Mouse (Mus musculus) liver, postnatal 0 days (tissue): Measurements from ENCODE around the gene H2-DMb1. TPM values are rescaled to one million over a fixed set of nuclear protein-coding genes. Genes with fewer than 3 reads are reported as not detected.
A peak's percentile ranks its signal among the peaks of the same experiment; 100 is the strongest.

Experiments
- ATAC-seq: fragments of 200-750 bp; cut with Nextera tagmentation; 2 replicates; pipeline ENCODE4 v1.8.0; 2017; ENCODE audit warnings: mild to moderate bottlenecking, moderate library complexity
- DNase-seq: peaks from one replicate; pipeline ENCODE4 v3.0.0-alpha.2; 2016
- H3K27ac ChIP-seq: fragments of 300-500 bp; sonication (generic); 2 replicates; pipeline ENCODE4 v1.5.1; 2014; ENCODE audit warnings: antibody characterized with exemption, moderate library complexity, mild to moderate bottlenecking, low read depth
- H3K27me3 ChIP-seq: fragments of 300-500 bp; sonication (generic); 2 replicates; pipeline ENCODE4 v1.6.1; 2014; ENCODE audit warnings: low read length, control low read depth, mixed read lengths; ENCODE audit not compliant: insufficient read depth
- H3K36me3 ChIP-seq: fragments of 300-500 bp; sonication (generic); replicated peaks from 2 replicates; pipeline ENCODE4 v1.6.1; 2014; ENCODE audit warnings: mild to moderate bottlenecking, control low read depth, low read length, moderate library complexity, mixed read lengths; ENCODE audit not compliant: insufficient read depth
- H3K4me1 ChIP-seq: fragments of 300-500 bp; sonication (generic); 2 replicates; pipeline ENCODE4 v1.6.1; 2014; ENCODE audit warnings: antibody characterized with exemption, mild to moderate bottlenecking, control low read depth; ENCODE audit not compliant: insufficient read depth
- H3K4me2 ChIP-seq: fragments of 300-500 bp; sonication (generic); 2 replicates; pipeline ENCODE4 v1.6.1; 2014; ENCODE audit warnings: low read depth, mild to moderate bottlenecking, low read length, moderate library complexity, mixed read lengths
- H3K4me3 ChIP-seq: fragments of 300-500 bp; sonication (generic); 2 replicates; pipeline ENCODE4 v1.5.1; 2014; ENCODE audit warnings: low read depth, low read length
- H3K9ac ChIP-seq: fragments of 300-500 bp; sonication (generic); replicated peaks from 2 replicates; pipeline ENCODE4 v1.6.1; 2014; ENCODE audit warnings: mild to moderate bottlenecking, moderate library complexity
- H3K9me3 ChIP-seq: fragments of 300-500 bp; sonication (generic); 2 replicates; pipeline ENCODE4 v1.6.1; 2016; ENCODE audit warnings: mild to moderate bottlenecking, control low read depth, low read length, mixed read lengths
- CTCF ChIP-seq: sonication (generic); IDR thresholded peaks from 2 replicates; pipeline ENCODE4 v1.5.1; 2016; ENCODE audit warnings: antibody characterized with exemption, low read depth
- EP300 ChIP-seq: IDR thresholded peaks from 2 replicates; pipeline ENCODE4 v1.6.1; 2016; ENCODE audit warnings: antibody characterized with exemption, low read depth, mild to moderate bottlenecking
- WGBS: fragments of 180-500 bp; shearing (Covaris S2); extraction: QIAGEN DNeasy Blood & Tissue Kit; methylation state at CpG from one replicate; pipeline ENCODE4 v1.1.7; 2014; ENCODE audit not compliant: insufficient replicate concordance; 5-methylcytosine and 5-hydroxymethylcytosine counted together
- polyA plus RNA-seq: library from polyadenylated mRNA; unstranded; fragments of >200 nt; fragmentation: Nextera tagmentation; extraction: Ambion mirVana; gene quantifications from 2 replicates; pipeline ENCODE4 v1.2.1, GENCODE M21; 2015

The H2-DMb1 gene
- polyA plus RNA-seq, 1 experiment from 2014 or later = 4.0 TPM

GRCm38 (mm10) chr17:34164202-34164895 lies 11.5 kb downstream of the H2-DMb1 start:
- no peak overlapping the region for H3K9ac ChIP-seq
- H3K27me3 ChIP-seq = no peaks in the 10 kb centered on the region
- H3K27ac ChIP-seq = no peak overlapping the region
- peak; percentile 24 for DNase-seq
- no peak for ATAC-seq
- 42% methylated on average over 9 of the region's 9 CpGs for WGBS
- H3K36me3 ChIP-seq = no peaks in the 10 kb centered on the region
- H3K4me3 ChIP-seq = no peak overlapping the region
- H3K9me3 ChIP-seq = no peaks in the 10 kb centered on the region
- no peaks in the 10 kb centered on the region for H3K4me1 ChIP-seq
- no peak overlapping the region for H3K4me2 ChIP-seq
- TF ChIP-seq EP300 (no peak), CTCF (peak; percentile 52)

GRCm38 (mm10) chr17:34165033-34165730 lies 12.3 kb downstream of the H2-DMb1 start:
- no peaks in the 10 kb centered on the region for H3K36me3 ChIP-seq
- no peak; the same call in 1 of the 2 replicates for ATAC-seq
- H3K9ac ChIP-seq = no peak overlapping the region
- no peaks in the 10 kb centered on the region for H3K4me1 ChIP-seq
- H3K27ac ChIP-seq = no peak overlapping the region
- no peak overlapping the region for H3K4me3 ChIP-seq
- H3K27me3 ChIP-seq = no peaks in the 10 kb centered on the region
- TF ChIP-seq CTCF = peak; percentile 50
- TF ChIP-seq EP300 = no peak
- WGBS = 42% methylated on average over 6 of the region's 6 CpGs
- DNase-seq = peak; percentile 24
- H3K9me3 ChIP-seq = no peaks in the 10 kb centered on the region
- H3K4me2 ChIP-seq = no peak overlapping the region

GRCm38 (mm10) chr17:34169279-34169678 lies 16.4 kb downstream of the H2-DMb1 start:
- H3K4me3 ChIP-seq = no peak overlapping the region
- no peaks in the 10 kb centered on the region for H3K36me3 ChIP-seq
- DNase-seq = peak; percentile 54
- no peaks in the 10 kb centered on the region for H3K9me3 ChIP-seq
- no peak overlapping the region for H3K9ac ChIP-seq
- H3K4me2 ChIP-seq = no peak overlapping the region
- no peaks in the 10 kb centered on the region for H3K27me3 ChIP-seq
- H3K27ac ChIP-seq = no peak overlapping the region
- TF ChIP-seq CTCF (peak; percentile 79), EP300 (no peak)
- 2% methylated on average over 2 of the region's 2 CpGs for WGBS
- peaks cover 3% of the 10 kb centered on the region for H3K4me1 ChIP-seq
- ATAC-seq = no peak

GRCm38 (mm10) chr17:34170487-34170876 lies 17.6 kb downstream of the H2-DMb1 start:
- ATAC-seq (peak; percentile 35), DNase-seq (no peak)
- Histone ChIP-seq H3K27ac (no peak overlapping the region), H3K9me3 (no peaks in the 10 kb centered on the region), H3K36me3 (no peaks in the 10 kb centered on the region), H3K27me3 (no peaks in the 10 kb centered on the region), H3K4me3 (no peak overlapping the region), H3K4me2 (peak overlapping the region; percentile 68; the same call in 1 of the 2 replicates), H3K9ac (no peak overlapping the region), H3K4me1 (peaks cover 3% of the 10 kb centered on the region)
- TF ChIP-seq CTCF (no peak), EP300 (no peak)
- WGBS = 8% methylated on average over 4 of the region's 4 CpGs

- Histone ChIP-seq H3K27ac (peak overlapping the region; percentile 40; the same call in 1 of the 2 replicates), H3K9me3 (no peaks in the 10 kb centered on the region), H3K4me3 (peak overlapping the region; percentile 28), H3K36me3 (no peaks in the 10 kb centered on the region), H3K9ac (0 out of 2 replicates have a peak overlapping the region, but pooled peaks have one; percentile 21), H3K4me2 (peak overlapping the region; percentile 68), H3K4me1 (peaks cover 3% of the 10 kb centered on the region), H3K27me3 (no peaks in the 10 kb centered on the region)
- DNase-seq (peak; percentile 86), ATAC-seq (peak; percentile 78)
- 14% methylated on average over 13 of the region's 13 CpGs for WGBS
- peak; percentile 97 for TF ChIP-seq CTCF
- no peak for TF ChIP-seq EP300
These were observed 18.1 kb downstream of the H2-DMb1 start for GRCm38 (mm10) chr17:34170877-34171498.

GRCm38 (mm10) chr17:34172528-34172927 lies 19.7 kb downstream of the H2-DMb1 start:
- TF ChIP-seq CTCF (peak; percentile 43; the same call in 1 of the 2 replicates), EP300 (no peak)
- Histone ChIP-seq H3K4me1 (peaks cover 3% of the 10 kb centered on the region), H3K36me3 (no peaks in the 10 kb centered on the region), H3K27ac (no peak overlapping the region), H3K9me3 (no peaks in the 10 kb centered on the region), H3K4me3 (no peak overlapping the region), H3K27me3 (no peaks in the 10 kb centered on the region), H3K9ac (no peak overlapping the region), H3K4me2 (no peak overlapping the region)
- ATAC-seq (no peak), DNase-seq (no peak)
- WGBS = 95% methylated on average over 5 of the region's 5 CpGs
